Mouse (Mus musculus): ENCODE data around the gene Cdk17.

Cdk17 gene

DNA sequence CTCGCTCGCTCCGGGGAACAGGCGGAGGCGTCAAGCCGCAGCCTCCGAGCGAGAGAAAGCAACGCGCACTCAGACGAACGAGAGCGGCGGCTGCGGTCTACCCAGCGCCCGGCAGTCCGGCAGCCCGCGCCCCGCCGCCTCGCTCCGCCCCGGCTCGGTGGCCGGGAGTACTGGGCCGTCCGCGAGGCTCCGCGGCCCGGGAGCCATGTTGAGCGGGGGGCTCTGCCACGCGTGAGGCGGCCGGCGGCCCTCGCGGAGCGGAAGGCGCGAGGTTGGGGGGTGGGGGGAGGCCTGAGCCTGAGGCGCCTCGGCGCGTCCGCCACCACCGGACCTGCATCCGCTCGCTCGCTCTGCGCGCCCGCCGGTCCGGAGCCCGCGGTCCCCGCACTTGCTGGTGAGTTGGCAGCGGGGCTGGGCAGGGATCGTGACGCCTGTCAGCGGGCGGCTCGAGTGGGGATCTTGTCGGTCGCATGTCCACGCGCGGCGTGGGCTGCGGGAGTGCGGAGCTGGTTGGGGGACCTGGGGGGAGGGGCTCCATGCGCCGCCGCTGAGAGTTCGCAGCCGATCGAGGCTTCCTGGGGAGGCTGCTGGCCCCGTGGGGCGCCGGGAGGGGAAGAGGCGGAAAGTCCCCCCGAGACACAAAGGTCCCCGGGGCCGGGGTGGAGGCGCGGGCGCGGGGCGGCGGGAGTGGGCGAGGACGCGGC, at the start of gene Cdk17:
Cdk17 (plus strand) TSS at position 69 of the 704 bp plus-strand sequence.
- peak; percentile 71 for DNase-seq

DNA sequence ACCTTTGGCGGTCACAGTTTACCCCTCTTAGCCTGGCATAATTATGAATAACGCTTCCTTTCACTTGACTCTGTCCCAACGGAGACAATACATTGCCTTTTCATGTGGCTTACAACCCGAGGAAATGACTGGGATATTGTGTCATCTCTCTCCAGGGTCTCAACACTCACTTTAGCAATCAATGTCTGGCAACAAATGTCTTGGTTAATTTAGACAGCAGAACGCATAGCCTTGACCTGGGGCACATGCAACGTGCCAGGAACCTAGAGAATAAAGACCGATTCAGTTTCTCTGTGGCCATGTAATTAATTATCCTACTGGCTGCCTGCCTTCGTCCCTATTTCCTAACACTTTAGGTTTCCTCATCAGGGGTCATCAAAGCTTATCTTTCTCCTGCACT, 49.3 kb upstream of the Cdk17 start:
- no peak for DNase-seq

DNA sequence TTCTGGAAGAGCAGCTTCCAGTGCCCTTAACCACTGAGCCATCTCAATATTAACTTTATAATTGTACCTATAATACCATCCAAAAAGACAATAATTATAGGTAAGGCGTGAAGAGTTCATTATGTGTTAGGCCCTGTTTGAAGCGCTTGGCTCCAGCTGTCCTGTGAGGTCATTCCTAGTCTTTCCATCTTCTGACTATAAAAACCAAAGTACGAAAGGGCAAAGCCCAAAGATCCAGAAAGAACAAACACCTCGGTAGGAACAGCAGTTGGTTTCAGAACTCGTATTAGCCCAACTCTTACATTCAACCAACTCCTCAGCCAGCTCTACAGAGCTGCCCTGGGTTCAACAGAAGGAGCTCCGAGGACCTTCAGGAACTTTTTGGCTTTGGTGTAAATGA, 48.7 kb upstream of the Cdk17 start:
- no peak for DNase-seq

DNA sequence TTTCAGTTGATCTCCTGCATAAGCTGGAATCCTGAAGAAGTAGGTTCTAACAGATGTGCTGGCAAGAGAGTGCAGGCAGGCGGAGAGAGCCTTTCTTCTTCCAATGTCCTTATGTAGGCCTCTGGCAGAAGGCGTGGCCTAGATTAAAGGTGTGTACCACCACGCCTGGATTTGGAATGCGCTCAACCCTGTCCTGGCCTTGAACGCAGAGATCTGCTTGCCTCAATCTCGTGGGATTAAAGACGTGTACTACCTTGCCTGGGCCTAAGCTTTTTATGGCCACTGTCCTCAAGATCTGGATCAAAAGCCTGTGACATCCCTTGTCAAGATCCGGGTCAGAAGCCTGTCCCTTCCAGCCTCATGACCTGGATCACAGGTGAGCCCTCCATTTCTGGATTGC, 46.7 kb upstream of the Cdk17 start:
- DNase-seq: no peak

DNA sequence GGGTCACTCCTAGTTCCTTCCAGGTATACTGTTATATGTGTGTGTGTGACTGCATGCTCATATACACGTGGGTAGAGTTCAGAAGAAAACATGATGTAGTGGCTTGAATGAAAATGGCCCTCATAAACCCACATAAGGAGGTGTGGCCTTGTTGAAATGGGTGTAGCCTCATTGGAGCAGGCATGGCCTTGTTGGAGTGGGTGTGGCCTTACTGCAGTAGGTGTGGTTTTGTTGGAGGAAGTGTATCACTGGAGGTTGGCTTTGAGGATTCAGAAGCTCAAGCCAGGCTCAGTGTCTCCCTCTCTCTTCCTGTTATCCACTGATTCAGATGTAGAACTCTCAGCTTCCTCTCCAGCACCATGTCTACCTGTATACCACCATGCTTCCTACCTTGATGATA, 45.9 kb upstream of the Cdk17 start:
- peak; percentile 49 for DNase-seq

DNA sequence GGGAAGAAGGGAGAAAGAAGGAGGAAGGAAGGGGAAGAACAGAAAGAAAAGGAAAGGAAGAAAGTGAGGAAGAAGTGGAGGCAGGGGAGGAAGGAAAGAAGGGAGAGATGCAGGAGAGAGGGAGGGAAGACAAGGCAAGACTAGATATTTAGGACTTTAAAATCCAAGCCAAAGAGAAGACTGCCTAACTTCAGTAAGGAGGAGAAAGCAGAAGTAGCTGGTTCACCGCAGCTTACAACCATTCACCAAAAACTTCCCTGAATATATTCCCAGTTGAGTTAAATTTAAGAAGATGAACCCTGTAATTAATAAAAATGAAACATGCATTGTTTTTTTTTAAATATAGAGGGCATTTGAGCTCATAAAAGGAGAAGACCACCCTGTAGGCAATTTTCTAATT, 44.9 kb upstream of the Cdk17 start:
- DNase-seq: no peak

DNA sequence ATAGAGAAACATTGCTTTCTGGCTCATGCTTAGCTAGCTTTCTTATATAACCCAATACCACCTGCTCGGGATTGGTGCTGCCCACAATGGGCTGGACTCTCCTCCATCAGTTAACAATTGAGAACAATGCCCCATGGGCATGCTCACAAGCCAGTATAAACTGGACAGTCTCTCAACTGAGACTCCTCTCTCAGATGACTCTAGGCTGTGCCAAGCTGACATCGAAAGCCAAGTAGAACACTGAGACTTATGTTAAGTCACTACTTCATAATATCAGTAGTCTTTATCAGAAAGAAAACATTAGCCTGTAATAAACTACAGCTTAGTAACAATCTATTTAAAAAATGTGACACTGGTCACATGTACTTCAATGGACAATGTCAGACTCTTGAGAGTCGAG, 44.0 kb upstream of the Cdk17 start:
- no peak for DNase-seq

DNA sequence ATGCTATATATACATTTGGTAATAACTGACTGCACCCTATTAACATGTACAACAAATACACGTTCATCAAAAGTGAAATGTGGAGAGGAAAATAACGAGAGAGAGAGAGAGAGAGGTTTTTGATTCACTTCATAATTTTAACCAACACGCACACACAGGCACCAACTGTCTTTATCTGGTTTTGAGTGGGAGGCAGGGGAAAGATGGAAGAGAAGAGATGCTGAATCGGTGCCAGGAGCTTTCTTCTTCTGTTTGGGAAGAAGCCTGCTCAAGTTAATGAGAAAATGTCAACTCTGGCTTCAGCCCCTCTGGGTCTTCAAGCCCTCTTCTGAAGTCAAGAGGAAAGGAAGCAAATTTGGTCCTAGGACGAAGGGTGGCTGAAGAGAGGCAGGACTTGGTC, 40.9 kb upstream of the Cdk17 start:
- DNase-seq: no peak

DNA sequence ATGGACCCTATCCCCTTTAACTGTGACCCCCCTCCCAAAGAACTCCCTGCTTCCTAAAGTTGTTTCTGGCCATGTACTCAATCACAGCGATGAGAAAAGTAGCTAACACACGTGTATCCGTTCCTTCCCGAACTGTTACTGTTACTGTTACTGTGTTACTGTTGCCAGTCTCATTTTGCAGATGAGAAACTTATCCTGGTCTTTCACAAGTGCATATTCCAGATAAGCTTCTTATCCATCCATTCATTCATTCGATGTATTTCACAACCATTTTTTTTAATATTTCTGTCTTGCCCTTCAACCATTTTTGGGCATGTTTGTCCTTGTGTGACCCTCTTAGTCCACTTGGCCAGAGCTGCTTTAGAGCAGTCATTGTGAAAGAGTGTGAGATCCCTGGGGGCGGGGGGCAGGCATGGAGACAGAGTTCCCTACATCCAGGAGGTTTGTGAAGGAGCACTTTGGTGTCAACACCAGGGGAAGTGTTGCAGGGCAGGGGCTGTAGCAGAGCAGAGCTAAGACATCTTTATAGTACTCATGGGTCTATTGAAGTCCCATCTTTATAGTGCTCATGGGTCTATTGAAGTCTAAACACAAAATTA, 39.3 kb upstream of the Cdk17 start:
- DNase-seq: no peak

GRCm38 (mm10) chr10:93122399-93123184, 38.1 kb upstream of the Cdk17 start:
- no peak for DNase-seq

DNA sequence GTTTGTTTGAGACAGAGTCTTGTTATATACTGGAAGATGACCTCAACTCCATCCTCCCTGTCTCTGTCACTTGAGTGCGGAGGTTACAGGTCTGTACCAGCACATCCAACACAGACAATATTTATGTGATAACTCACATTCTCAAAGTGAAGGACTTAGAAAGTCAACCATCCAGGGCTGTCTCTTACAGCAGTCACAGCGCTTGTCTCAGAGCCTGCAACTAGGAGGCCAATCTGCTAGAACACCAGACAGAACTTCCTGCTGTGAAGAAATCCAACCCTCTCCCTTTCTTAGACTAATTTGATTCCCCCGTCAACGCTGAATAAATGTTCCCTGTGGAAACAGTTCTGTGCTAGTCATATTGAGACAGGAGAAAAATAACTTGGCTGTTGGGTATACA, 37.4 kb upstream of the Cdk17 start:
- no peak for DNase-seq

DNA sequence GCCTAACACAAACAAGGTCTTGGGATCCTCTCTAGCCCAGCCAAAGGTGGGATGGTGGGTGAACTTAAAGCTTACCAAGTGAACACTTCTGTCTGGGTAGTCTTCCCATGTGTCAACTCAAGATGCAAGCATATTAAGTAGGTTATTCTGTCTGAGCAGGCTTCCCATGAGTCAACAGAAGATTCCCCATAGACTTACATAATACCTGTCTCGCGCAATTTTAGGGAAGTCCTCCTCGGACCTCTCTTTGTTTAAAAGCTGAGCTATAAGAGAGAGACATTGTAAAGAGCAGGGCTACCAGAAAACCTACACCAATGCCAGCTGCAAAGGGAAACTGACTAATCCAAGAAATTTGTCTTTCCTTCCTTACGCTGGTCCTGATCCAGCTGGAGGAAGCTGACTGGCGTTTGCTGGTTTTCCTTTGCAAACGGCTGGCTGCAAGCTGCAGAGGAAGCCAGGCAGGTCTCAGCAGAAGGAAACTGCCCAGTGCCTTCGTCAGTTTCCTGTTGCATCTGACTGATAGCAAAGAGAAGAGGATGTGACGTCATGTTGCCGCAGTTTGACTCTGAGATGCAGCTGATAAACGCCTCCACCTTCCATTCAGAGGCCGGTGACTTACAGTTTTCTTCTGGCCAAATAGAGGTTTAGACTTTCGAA, 36.6 kb upstream of the Cdk17 start:
- peak; percentile 75 for DNase-seq

- no peak for DNase-seq
Measured at GRCm38 (mm10) chr10:93126025-93126424, 34.6 kb upstream of the Cdk17 start.

- no peak for DNase-seq
Measured at GRCm38 (mm10) chr10:93128566-93128965, 32.1 kb upstream of the Cdk17 start.

- DNase-seq: no peak
Measured at GRCm38 (mm10) chr10:93129345-93129744, 31.3 kb upstream of the Cdk17 start.

DNA sequence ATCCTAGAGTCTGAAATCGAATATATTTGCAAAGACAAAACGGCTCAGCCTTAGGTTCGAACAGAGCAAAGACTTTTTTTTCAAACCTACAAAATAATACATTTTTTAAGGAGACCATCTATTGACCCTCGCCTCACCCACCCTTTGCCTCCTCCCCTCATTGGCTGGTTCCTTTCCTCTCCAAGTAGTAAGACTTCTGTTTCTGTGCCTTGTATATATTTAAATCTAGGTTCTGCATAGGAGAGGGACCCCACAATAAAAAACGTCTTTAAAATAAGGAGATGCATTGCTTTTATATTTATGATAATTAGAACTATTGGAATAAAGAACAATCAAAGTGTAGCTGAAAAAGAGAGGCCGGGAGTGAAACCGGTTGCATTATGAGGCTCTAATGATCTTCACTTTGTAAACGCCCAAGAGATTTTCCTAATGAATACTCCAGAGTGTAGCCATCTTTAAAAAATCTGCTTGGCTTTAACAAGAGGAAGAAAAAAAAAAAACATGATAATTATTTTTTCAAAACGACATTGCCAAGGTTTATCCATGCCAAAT, 30.7 kb upstream of the Cdk17 start:
- DNase-seq: no peak

GRCm38 (mm10) chr10:93130456-93130940, 30.2 kb upstream of the Cdk17 start:
- DNase-seq: no peak

GRCm38 (mm10) chr10:93131865-93132566, 28.7 kb upstream of the Cdk17 start:
- DNase-seq: no peak

GRCm38 (mm10) chr10:93138730-93139129, 21.9 kb upstream of the Cdk17 start:
- no peak for DNase-seq

DNA sequence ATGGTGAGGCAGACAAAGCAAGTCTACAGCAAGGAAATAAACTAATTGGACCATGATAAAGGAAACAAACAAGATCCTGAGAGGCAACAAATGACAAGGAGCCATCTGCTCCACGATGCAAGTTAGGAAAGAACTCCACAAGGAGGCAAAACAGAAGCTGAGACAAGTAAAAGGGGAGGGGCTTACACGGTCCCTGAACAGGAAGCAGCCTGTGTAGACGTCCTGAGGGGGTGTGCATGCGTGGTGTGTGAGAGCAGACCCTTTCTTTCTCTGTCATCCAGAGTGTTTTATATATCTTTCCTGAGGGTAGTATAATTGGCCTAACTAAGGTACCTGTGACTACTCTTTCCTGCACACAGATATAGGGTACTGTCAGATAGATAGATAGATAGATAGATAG, 19.9 kb upstream of the Cdk17 start:
- DNase-seq: peak; percentile 14

GRCm38 (mm10) chr10:93142600-93143284, 17.9 kb upstream of the Cdk17 start:
- peak; percentile 36 for DNase-seq
